Mouse (Mus musculus) megakaryocyte progenitor cell, adult 5-6 weeks (primary cell): ENCODE results near the gene Cwh43. TPM values are rescaled to one million over a fixed set of nuclear protein-coding genes. Genes with fewer than 3 reads are reported as not detected.

Experiments
- ATAC-seq: replicated peaks from 2 replicates; pipeline ENCODE4 v1.8.0; 2016; ENCODE audit warnings: mild to moderate bottlenecking, moderate TSS enrichment, inconsistent platforms; ENCODE audit not compliant: poor library complexity
- total RNA-seq, 2 experiments: library from RNA; stranded (forward) in 1 of 2; stranded (reverse) in 1 of 2; fragments of 157-497, 149-512 nt in 1 of 2; fragments of 200-1000 nt in 1 of 2; gene quantifications; 2 replicates each; pipeline versions ENCODE4 v1.2.3 to v1.2.4; 2015 to 2017

Cwh43 gene
- total RNA-seq (2015) (not detected in 2 replicates), total RNA-seq (2017) (not detected in 2 replicates)

GRCm38 (mm10) chr5:73405981-73406722 lies at the start of gene Cwh43:
Gene Cwh43 (plus strand): TSS chr5:73406075.
- ATAC-seq = no peak

- no peak for ATAC-seq
Measured at GRCm38 (mm10) chr5:73359134-73359751, 46.6 kb upstream of the Cwh43 start.

- ATAC-seq = no peak
Measured at GRCm38 (mm10) chr5:73359752-73360141, 46.1 kb upstream of the Cwh43 start.

GRCm38 (mm10) chr5:73360240-73360639 lies 45.6 kb upstream of the Cwh43 start:
- no peak for ATAC-seq

- ATAC-seq = no peak
Measured at GRCm38 (mm10) chr5:73362338-73362737, 43.5 kb upstream of the Cwh43 start.

GRCm38 (mm10) chr5:73362791-73363190 lies 43.1 kb upstream of the Cwh43 start:
- no peak for ATAC-seq

- peak; percentile 92 for ATAC-seq
Measured at GRCm38 (mm10) chr5:73364107-73364864, 41.6 kb upstream of the Cwh43 start.

- no peak for ATAC-seq
Measured at GRCm38 (mm10) chr5:73367906-73368305, 38.0 kb upstream of the Cwh43 start.

- no peak for ATAC-seq
Measured at GRCm38 (mm10) chr5:73368845-73369447, 36.9 kb upstream of the Cwh43 start.

GRCm38 (mm10) chr5:73369731-73370130 lies 36.1 kb upstream of the Cwh43 start:
- no peak for ATAC-seq

GRCm38 (mm10) chr5:73372601-73373000 lies 33.3 kb upstream of the Cwh43 start:
- ATAC-seq = no peak

GRCm38 (mm10) chr5:73373184-73373583 lies 32.7 kb upstream of the Cwh43 start:
- ATAC-seq = no peak

- no peak for ATAC-seq
Measured at GRCm38 (mm10) chr5:73376041-73376440, 29.8 kb upstream of the Cwh43 start.

- ATAC-seq = no peak
Measured at GRCm38 (mm10) chr5:73376491-73376890, 29.4 kb upstream of the Cwh43 start.

GRCm38 (mm10) chr5:73379908-73380307 lies 26.0 kb upstream of the Cwh43 start:
- ATAC-seq = peak; percentile 86

GRCm38 (mm10) chr5:73380829-73381228 lies 25.0 kb upstream of the Cwh43 start:
- no peak for ATAC-seq

- no peak for ATAC-seq
Measured at GRCm38 (mm10) chr5:73381510-73381909, 24.4 kb upstream of the Cwh43 start.

GRCm38 (mm10) chr5:73381976-73382540 lies 23.8 kb upstream of the Cwh43 start:
- no peak for ATAC-seq

GRCm38 (mm10) chr5:73382737-73383646 lies 22.9 kb upstream of the Cwh43 start:
- peak; percentile 79 for ATAC-seq

GRCm38 (mm10) chr5:73383647-73383970 lies 22.3 kb upstream of the Cwh43 start:
- no peak for ATAC-seq
